Mouse (Mus musculus): Measurements from ENCODE around the gene Hnrnpul1.
"Not testable (repeated sequence)": the region's sequence is repeated elsewhere in the genome, so short reads cannot be mapped to it uniquely, and the experiment has no call there.

Hnrnpul1 gene

DNA sequence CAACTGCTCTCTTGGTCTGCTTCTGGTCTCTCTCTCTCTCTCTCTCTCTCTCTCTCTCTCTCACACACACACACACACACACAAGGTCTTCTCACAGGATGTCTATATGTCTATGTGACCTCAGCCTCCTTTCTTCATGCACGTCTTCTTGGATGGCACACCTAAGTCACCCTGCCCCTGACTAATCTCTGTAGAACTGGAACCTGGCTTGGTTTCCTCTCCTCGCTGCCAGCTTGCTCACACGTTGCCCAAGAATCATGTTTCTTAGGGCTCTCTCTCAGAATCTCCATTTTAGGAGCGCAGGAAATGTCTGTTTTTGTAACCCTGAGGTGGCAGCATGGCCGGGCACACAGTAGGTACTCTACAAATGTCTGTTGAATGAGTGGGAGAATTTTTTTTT, 25.5 kb upstream of the Hnrnpul1 start:
- no peak for DNase-seq

DNA sequence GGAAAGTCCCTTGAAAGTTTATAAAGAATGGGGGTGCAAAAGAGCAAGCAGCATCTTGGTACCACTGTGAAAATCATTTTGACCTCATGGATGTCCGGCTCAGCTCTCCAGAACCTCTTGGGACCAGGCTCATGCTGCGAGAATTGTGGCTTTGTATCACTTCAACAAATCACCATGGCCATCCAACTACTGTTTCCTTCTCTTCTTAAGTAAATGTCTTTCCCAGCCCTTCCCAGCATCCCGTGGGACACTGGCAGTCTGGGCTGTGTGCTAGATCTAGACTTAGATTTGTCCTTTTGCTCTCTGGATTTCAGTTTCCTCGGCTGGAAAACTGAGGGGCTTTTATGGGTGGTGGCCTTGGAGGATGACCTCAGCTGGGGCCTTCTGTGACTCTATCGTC, 13.7 kb upstream of the Hnrnpul1 start:
- DNase-seq: no peak

DNA sequence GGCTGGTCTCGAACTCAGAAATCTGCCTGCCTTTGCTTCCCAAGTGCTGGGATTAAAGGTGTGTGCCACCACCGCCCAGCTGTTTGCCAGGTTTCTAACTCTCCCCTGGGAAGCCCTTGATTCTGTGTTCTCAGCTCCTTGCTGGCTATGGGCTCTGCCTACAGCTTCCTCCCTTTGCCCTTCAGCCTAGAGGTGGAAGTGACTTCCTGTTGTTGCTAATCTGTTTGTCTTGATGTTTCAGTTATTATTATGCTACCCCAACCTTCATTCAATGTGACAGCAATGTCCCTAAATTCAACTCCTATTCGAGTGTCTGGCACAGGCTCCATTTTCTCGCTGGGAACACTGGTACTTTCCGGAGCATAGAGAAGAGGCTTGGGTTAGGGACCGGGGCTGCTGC, 11.6 kb upstream of the Hnrnpul1 start:
- DNase-seq: no peak

DNA sequence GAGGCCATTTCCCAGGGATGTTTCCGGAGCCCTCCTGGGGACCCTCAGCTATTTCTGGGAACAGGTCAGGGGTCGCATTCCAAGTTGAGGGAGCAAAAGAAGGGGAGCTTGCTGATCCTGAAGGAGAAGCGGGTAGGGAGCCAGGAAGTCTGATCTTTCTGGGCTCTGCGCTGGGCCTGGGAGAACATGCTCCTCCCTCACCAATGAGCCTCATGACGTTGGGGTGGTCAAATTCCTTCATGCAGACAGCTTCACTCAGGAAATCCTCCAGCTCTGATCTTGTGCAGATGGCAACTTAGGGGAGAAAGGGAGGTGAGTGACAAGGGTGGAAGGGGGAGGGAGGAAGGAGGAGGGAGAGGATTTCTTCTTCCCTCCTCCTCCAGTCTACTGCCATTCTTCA, 9.7 kb upstream of the Hnrnpul1 start:
- DNase-seq: peak; percentile 11

DNA sequence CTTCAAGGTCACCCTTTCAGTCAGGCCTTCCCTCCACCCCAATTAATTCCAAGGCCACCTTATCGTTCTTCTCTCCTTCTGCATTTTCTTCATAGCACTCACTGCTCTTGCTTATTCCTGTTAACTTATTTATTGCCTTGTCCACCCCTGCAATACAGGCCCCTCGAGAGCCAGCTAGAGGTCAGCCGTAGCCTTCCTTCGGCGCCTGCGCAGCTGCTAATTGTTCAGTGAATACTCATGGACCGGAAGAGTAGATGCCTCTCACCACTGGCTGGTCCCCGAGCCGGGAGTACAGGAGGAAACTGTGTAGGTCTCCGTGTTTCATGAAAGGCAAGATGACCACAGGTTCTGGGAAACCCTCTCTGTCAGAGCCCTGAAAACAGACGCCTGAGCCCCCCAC, 9.1 kb upstream of the Hnrnpul1 start:
- DNase-seq: peak; percentile 62

DNA sequence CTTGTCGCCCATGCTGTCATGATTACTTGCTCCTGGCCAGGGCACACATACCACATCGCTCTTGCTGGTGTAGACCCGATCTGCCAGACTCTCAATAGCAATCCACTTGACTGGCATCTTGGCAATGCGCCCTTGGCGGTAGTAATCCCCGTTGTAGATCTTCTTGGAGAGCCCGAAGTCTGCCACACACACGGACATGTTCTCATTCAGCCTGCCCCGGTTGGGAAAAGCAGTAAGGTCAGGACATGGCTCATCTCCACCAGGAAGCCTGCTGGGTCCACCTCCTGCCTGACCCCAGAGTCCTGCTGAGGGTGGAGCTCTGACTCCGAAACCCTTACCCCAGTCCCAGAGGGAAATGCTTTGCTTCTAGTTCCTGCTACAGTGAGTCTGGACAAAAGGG, 6.8 kb upstream of the Hnrnpul1 start:
- DNase-seq: no peak

DNA sequence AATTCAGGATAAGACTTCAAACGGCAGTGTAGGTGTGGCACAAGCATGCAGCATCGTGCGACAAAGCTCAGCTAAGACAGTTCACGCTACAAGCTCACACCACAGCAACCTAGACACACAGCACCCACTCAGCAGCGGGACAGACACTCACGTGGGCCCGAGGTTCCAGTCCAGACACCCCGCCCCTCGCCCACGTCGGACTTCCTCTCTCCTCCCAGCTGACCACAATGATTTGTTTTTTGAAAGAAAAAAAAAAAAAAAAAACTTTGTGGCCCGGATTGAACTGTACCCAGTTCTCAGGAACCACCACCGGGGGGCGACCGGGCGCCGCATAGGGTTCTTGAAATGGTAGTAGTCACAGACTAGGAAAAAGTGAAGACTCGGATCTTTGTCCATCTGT, 1.5 kb upstream of the Hnrnpul1 start:
- DNase-seq: peak; percentile 93

DNA sequence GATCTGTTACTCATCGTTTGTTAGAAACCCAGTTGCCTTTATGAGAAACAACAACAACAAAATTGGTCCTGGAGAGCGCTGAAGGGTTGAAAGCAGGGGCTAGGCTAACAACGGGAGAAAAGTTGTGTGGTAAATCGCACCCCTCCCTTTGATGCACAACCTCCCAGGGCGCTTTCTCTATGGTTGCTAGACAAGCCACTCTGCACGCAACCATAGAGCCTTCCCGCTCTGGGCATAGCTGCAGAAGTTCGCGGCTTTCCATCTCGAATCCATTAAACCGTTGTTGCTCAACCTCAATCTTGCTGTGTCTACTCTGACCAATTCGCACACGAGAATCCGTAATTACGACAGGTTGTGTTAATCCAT, 894 bp upstream of the Hnrnpul1 start:
- DNase-seq: no peak

DNA sequence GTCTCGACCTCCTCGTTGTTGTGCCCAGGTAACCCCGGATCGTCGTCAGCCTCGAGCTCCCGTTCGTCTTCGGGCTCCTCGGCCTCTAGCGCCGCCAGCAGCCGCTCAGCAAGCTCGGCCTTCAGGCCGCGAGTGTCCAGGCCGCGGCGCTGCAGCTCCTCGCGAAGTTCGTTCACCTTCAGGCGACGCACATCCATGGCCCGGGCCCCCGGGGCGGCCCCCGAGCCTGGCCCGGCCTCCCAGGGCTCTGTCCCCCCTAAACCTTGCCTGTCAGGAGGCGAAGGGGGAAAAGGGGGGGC, 169 bp downstream of the Hnrnpul1 start:
- no peak for DNase-seq

DNA sequence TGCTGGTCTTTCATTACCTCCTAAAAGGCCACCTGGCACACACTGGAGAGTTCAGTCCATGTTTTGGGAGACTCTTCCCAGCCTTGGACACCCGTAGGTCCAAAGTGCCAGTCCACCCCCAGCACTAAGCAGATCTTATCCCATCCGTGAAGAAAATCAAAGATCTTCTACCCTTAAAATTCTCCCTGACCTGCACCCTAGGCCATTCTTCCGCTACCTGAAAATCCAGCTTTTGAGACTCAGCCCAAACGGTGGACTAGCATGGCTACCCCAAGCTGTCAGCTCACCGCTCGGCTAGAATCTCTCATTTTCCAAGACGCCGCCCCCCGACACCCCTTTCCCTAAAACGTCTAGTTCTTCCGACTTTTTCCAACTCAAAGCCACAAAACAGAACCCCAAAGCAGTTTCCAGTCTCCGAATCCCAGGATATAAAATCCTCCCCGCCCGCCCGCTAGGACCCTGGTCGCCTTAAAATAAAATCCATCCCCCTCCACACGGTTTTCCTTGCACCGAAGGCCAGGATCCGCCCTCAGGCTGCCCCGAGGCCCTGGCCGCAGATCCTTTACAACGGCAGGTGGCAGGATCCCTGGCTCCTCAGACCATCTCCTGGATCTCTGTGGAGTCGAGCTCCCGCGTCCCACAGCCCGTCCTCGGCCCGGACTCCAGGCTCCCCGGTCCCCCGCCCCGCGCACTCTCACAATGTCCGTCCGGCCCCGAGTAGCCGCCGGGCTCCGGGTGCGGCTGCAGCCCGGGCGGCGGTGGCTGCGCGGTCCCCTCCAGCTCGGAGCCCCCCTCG, 716 bp downstream of the Hnrnpul1 start:
- no peak for DNase-seq

DNA sequence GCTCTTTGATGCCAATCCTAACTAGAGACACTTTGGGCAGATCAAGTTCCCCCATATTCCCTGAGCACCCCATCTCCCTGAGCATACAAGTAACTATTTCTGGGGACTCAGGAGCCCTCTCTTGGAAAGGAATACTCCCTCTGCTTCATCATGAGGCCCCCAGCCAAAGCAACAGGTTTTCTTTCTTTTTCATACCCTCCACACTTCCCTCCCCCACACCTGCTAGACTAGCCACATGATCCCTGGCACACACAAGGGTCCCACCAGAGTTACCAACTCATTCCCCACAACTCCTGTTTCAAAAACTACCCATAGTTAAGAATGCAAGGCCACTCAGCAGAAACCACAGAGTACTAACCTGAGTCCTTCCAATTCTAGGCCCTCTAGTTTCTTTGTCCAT, 1.5 kb downstream of the Hnrnpul1 start:
- DNase-seq: no peak

DNA sequence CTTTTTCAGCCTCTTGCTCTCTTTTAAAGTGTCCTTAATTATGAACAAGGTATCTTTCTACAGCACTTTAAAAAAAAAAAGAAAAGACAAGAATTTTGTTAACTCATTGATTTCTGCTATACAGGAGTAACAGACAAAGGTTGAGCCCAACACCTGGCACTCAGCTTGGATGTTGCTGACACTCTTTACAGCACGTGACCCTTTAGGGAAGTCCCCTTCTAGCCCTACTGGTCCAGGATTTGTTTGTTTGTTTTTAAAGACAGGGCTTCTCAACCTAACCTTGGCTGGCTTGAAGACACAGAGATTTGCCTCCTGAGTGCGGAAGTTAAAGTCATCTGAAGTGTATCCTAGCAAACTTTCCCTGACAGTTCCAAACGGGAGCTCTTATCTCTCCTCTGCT, 7.7 kb downstream of the Hnrnpul1 start:
- no peak for DNase-seq

DNA sequence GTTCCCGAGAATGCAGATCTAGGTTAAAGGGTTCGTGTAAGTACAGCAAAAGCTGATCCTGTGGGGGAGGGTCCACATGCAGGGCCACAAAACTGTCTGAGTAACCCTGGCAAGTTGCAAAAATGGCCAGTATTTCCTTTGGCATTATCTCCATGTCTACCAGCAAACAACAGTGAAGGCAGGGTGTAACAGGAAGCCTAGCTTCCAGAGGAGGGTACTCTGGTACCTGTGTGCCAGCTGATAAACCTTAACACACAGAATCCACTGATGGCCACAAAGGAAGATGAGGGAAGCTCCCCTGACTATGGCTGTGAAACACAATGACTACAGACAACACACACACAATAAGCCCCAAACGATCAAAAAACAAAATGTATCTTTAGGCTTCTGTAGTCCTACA, 16.3 kb downstream of the Hnrnpul1 start:
- DNase-seq: no peak

DNA sequence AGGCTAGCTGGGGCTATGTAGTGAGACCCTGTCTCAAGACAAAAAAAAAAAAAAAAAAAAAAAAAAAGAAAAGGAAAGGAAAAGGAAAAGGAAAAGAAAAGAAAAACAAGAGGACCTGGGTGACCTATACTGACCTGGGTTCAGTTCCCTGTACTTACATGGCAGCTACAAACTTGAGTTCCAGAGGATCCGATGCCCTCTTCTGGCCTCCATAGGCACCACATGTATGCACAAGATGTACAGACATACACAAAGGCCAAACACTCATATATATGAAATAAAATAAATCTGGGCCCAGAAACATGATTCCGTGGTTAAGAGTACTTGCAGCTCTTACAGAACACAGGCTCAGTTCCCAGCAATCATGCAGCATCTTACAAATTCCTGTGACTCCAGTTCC, 17.6 kb downstream of the Hnrnpul1 start:
- DNase-seq: peak; percentile 8

DNA sequence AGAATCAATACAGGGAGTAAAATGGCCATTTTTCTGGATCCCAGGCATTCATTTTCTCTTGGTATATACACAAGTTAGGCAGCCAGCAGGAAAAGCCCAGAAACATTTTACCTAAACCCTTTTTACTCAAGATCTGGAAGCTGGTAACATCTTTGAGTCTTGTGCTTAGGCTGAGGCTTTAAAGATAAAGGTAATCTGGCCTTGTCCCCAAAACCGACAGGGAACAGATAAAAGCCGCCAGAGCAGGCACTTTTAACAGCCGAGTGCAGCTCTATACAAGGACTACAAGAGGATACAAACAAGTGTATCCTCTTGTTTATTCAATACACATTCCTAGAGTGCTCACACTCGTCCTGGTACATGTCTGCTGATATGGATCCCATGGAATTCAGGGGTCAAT, 19.6 kb downstream of the Hnrnpul1 start:
- no peak for DNase-seq

DNA sequence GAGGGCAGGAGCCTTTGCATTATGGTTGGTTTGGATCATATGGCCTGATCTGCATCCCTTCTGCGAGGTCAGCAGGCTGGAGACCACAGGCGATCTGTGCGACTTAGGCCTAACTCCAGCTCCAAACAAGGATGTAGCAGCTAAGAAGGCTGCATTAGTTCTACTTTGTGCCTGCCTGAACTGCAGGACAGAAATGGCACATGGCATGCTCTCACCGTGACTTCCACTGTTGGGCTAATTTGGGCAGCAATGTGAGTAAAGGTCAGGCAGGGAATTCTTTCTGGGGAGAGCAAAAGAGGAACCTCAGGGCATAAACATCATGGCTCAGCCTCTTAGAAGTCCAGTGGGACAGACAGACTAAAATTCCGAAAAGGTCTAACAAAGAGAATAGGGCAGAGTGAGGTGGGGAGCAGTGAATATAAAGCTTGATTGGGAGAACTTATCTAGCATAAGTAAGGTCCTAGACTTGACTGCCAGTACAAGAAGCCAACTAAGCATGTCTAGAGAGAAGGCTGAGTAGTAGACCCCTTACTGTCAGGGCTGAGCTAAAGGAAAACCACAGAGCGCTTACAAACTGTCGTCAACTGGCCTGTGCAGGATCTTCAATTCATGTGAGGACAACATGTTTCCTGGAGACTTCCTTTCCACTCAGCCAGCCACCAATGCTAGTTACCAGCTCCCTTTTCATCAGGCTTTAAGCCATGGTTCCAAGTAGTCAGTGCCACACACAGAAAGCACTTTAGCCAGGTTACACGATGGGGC, 23.1 kb downstream of the Hnrnpul1 start:
- no peak for DNase-seq

DNA sequence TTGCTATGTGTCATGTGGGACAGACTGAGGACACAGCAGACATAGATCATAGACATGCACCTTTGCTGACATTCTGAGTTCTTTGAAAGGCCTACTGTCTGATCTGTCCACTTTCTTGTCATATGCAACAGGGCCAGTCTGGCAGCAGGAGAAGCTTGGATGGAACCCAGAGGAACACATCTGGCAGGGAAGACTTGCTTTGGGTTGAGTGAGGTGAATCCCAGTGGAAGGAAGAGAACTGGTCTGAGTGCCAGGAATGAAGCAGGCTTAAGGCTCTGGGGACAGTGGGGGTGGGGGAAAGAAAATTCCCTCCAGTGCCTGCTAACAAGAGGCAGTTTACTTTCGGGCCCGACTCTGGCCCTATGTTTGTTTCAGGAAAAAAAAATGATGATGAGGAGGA, 24.7 kb downstream of the Hnrnpul1 start:
- DNase-seq: no peak

DNA sequence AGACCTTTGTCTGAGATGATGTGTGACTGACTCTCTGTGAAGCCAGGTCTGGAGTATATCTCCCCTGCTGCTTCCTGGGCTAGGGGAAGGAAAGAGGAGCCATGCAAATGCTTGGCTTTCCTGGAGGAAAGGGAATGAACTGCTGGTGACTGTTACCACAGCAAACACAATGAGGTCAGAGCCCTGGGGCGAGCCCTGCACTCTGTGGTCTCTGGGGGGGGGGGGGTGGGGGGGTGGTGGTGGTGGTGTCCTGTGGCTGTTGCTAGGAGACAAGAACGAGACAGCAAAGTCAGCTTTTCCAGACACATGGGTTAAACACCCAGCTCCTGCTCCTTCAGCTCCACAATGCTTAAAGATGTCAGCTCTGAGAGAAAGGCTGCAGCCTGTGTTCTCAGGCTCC, 25.2 kb downstream of the Hnrnpul1 start:
- DNase-seq: no peak

DNA sequence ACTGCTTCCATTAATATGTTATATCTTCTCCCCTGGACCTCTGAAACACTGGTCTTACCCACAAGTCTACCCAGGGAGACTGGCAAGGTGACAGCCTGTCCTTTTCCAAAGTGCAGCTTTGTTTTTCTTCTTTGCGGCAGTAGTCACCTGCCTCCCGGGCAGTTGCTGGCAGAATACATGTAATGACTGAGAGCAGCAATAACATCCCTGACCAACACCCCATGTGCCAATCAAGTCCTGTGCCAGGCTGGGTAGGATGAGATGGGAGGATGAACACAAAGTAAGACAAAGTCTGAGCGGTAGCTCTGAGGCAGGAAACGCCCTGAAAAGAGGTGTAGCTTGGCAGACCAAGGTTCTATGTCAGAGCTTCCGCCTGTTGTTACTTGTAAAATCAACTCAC, 26.8 kb downstream of the Hnrnpul1 start:
- DNase-seq: no peak

DNA sequence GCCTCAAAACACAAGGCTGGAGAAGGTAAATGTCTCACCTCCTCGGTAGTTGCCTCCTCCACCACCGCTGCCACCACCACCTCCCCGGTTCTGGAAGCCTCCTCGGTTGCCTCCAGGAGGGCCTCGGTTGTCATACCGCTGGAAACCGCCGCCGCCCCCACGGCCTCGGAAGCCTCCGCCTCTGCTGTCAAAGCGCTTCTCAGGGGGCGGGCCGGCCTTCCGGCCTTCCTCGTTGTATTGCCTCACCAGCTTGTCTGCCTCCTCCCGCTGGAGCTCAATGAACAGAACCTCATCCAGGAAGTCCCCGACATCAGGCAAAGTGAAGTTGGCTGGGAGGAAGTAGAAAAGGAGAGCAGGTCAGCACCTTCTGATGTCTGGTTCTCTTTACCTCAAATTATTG, 28.7 kb downstream of the Hnrnpul1 start:
- DNase-seq: no peak

DNA sequence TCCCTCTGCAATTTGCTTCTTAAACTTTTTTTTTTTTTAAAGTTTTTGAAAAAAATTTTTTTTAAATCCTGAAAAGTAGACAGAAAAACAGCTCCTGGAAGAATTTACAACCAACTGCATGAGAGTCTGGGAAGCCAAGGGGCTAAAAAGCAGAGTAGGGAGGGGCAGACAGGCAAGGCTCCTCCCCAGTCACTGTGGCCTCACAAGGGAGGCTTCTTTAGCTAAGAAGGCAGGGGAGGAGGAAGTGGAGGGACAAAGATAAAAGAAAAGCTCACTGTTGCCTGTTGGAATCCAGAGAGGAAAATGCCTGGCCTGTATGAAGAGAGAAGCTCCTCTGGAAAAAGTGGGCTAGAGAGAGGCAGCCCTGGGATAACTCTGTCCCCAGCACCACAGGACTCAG, 32.8 kb downstream of the Hnrnpul1 start:
- DNase-seq: not testable (repeated sequence)

DNA sequence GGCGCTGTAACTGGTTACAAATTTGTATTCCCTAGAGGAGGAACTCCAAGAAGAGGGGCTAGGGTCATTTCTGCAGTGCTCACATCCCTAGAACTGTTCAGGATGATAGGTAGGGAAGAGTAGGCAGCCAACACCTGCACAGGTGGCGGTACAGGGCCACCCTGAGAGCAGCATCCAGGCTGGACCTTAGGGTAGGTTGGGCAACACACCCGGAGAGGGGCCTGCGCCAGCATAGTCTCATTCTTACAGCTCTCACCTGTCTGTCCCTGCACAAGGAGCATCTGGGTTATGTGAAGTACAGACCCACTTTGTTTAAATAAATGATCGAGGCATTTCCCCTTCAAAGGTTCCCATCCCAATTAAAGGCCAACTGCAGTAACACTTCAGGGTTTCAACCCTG, 33.8 kb downstream of the Hnrnpul1 start:
- no peak for DNase-seq

DNA sequence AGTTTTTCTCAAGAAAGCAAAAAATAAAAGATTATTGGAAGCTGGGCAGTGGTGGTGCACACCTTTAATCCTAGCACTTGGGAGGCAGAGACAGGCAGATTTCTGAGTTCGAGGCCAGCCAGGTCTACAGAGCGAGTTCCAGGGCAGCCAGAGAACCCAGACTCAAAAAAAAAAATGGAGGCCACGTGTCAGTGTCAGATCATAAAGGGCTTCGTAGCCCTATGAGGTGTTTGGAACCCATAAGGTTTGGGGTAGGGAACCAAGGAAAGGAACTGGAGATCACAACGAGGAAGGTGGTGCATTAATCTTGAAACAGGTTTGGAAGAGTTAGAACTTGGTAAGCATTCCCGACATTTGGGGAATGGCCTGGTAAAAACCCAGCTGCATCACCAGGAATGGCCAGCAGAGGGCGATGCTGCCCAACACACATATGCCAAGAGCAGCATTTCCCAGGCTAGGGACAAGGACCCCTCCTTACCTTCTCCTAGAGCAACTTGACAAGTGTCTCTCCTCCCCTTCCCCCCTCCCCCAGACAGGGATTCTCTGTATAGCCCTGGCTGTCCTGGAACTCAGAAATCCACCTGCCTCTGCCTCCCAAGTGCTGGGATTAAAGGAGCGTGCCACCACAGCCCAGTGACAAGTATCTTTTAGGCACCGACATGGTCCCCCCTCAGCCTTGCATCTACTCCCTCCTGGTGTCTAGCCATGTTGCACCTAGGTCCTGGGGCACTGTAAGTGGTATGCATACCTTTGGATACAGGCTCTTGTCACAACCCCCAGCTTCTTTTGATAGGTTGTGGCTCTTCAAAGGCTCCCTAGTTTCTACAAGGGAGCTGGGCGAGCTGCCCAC, 34.6 kb downstream of the Hnrnpul1 start:
- peak; percentile 83 for DNase-seq
